Mouse (Mus musculus): Measurements from ENCODE around the gene Ptprq.

- TF ChIP-seq CTCF (IDR thresholded peaks at IDR 0.05; ENCODE audit: low read depth) = no peak
- no peak for TF ChIP-seq EP300 (IDR thresholded peaks at IDR 0.05; ENCODE audit: low read depth)
These were observed 220.2 kb downstream of the Ptprq start for GRCm38 (mm10) chr10:107499656-107500055.
